Mouse (Mus musculus): ENCODE measurements at regions not wholly inside any gene's neighbourhood (a gene's known extent, or its start where the extent isn't known, plus 50 kb on each side); places are given as distances from the start of the nearest gene placed in this dataset.

GRCm38 (mm10) chr7:94666392-94667155 lies 1504.5 kb upstream of the Tenm4 start:
- H3K27me3 ChIP-seq (replicated peaks; ENCODE audit: low read depth, poor library complexity, severe bottlenecking) = no peaks in the 10 kb centered on the region
- no peak for DNase-seq (ENCODE audit: low spot score)
- 90% methylated on average over 4 of the region's 4 CpGs for WGBS
- H3K27ac ChIP-seq (replicated peaks) = no peak overlapping the region
- H3K36me3 ChIP-seq (replicated peaks) = no peaks in the 10 kb centered on the region
- H3K4me3 ChIP-seq = no peak overlapping the region
- peaks cover 5% of the 10 kb centered on the region; the same call in 1 of the 2 replicates for H3K4me1 ChIP-seq
- H3K9me3 ChIP-seq = no peaks in the 10 kb centered on the region

GRCm38 (mm10) chr7:94668296-94668695 lies 1502.8 kb upstream of the Tenm4 start:
- 39% methylated on average over 1 of the region's 1 CpGs for WGBS
- no peak overlapping the region for H3K4me3 ChIP-seq
- H3K27me3 ChIP-seq (replicated peaks; ENCODE audit: low read depth, poor library complexity, severe bottlenecking) = no peaks in the 10 kb centered on the region
- H3K9me3 ChIP-seq = no peaks in the 10 kb centered on the region
- peaks cover 5% of the 10 kb centered on the region; the same call in 1 of the 2 replicates for H3K4me1 ChIP-seq
- no peak for DNase-seq (ENCODE audit: low spot score)
- no peaks in the 10 kb centered on the region for H3K36me3 ChIP-seq (replicated peaks)
- no peak overlapping the region for H3K27ac ChIP-seq (replicated peaks)

DNA sequence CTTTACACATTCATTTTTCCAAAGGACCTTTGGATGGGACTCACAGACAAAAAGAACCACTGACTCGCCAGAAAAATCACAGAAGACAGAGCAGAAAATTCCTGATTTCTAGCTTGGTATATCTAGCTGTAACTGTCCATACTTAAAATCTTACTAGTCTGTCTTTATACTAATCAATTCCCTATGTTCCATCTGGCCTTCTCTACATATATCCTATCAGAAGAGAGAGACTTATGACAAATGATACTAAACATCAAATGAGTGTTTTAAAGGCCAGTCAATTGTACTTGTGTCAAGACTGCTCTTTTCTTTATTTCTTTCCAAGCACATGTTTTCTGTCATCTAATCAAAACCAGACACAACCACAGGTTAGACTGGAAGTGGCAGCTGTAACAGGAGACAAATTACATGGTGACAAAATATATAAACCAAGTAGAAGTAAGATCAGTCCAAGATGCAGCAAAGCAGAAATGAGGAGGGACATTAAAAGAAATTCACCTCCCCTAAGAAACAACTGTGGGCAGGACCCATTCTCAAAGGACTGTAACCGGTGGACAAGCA lies 1502.1 kb upstream of the Tenm4 start:
- H3K4me3 ChIP-seq = no peak overlapping the region
- WGBS = 52% methylated on average over 2 of the region's 2 CpGs
- peaks cover 5% of the 10 kb centered on the region; the same call in 1 of the 2 replicates for H3K4me1 ChIP-seq
- H3K27ac ChIP-seq (replicated peaks) = no peak overlapping the region
- DNase-seq (ENCODE audit: low spot score) = peak; percentile 10
- no peaks in the 10 kb centered on the region for H3K27me3 ChIP-seq (replicated peaks; ENCODE audit: low read depth, poor library complexity, severe bottlenecking)
- H3K36me3 ChIP-seq (replicated peaks) = no peaks in the 10 kb centered on the region
- no peaks in the 10 kb centered on the region for H3K9me3 ChIP-seq

DNA sequence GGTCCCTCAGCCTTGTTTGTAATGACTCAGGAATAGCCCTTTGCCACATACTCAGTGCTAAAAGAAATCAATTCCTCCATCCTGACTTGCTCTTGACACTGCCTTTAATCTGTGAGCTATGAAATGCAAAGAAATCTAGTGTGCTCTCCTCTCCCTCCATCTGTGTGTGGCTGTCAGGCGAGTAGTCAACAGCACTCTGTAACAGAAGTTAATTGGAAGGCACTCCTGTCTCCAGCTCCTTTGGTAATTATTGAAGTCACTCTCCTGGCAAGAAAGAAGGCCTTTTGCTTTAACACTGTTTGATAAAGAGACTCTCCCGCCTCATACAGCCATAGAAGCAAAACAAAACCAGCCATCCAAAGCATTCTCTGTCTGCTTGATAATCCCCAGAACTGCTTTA lies 1483.2 kb upstream of the Tenm4 start:
- peaks cover 18% of the 10 kb centered on the region for H3K4me1 ChIP-seq
- no peaks in the 10 kb centered on the region for H3K9me3 ChIP-seq
- 39% methylated on average over 2 of the region's 2 CpGs for WGBS
- no peak overlapping the region for H3K4me3 ChIP-seq
- no peaks in the 10 kb centered on the region for H3K36me3 ChIP-seq (replicated peaks)
- H3K27me3 ChIP-seq (replicated peaks; ENCODE audit: low read depth, poor library complexity, severe bottlenecking) = no peaks in the 10 kb centered on the region
- no peak overlapping the region for H3K27ac ChIP-seq (replicated peaks)
- DNase-seq (ENCODE audit: low spot score) = no peak

- H3K9me3 ChIP-seq = no peaks in the 10 kb centered on the region
- no peak overlapping the region for H3K4me3 ChIP-seq
- DNase-seq (ENCODE audit: low spot score) = no peak
- no peaks in the 10 kb centered on the region for H3K27me3 ChIP-seq (replicated peaks; ENCODE audit: low read depth, poor library complexity, severe bottlenecking)
- no peaks in the 10 kb centered on the region for H3K4me1 ChIP-seq
- 89% methylated on average over 4 of the region's 4 CpGs for WGBS
- H3K36me3 ChIP-seq (replicated peaks) = no peaks in the 10 kb centered on the region
- no peak overlapping the region for H3K27ac ChIP-seq (replicated peaks)
Measured at GRCm38 (mm10) chr7:94697214-94697613, 1473.8 kb upstream of the Tenm4 start.

GRCm38 (mm10) chr7:94706457-94706856 lies 1464.6 kb upstream of the Tenm4 start:
- Histone ChIP-seq H3K27me3 (replicated peaks; ENCODE audit: low read depth, poor library complexity, severe bottlenecking) (no peaks in the 10 kb centered on the region), H3K9me3 (peaks cover 9% of the 10 kb centered on the region; the same call in 1 of the 2 replicates), H3K36me3 (replicated peaks) (no peaks in the 10 kb centered on the region), H3K27ac (replicated peaks) (no peak overlapping the region), H3K4me3 (no peak overlapping the region), H3K4me1 (no peaks in the 10 kb centered on the region)
- no peak for DNase-seq (ENCODE audit: low spot score)

- Histone ChIP-seq H3K36me3 (replicated peaks) (no peaks in the 10 kb centered on the region), H3K9me3 (no peaks in the 10 kb centered on the region), H3K4me3 (no peak overlapping the region), H3K27me3 (replicated peaks; ENCODE audit: low read depth, poor library complexity, severe bottlenecking) (no peaks in the 10 kb centered on the region), H3K27ac (replicated peaks) (no peak overlapping the region), H3K4me1 (no peaks in the 10 kb centered on the region)
- WGBS = 63% methylated on average over 1 of the region's 1 CpGs
- DNase-seq (ENCODE audit: low spot score) = no peak
Measured at GRCm38 (mm10) chr7:94733433-94733832, 1437.6 kb upstream of the Tenm4 start.

GRCm38 (mm10) chr7:94734741-94735140 lies 1436.3 kb upstream of the Tenm4 start:
- no peaks in the 10 kb centered on the region for H3K36me3 ChIP-seq (replicated peaks)
- WGBS = 80% methylated on average over 4 of the region's 4 CpGs
- DNase-seq (ENCODE audit: low spot score) = no peak
- no peak overlapping the region for H3K4me3 ChIP-seq
- H3K9me3 ChIP-seq = no peaks in the 10 kb centered on the region
- H3K27me3 ChIP-seq (replicated peaks; ENCODE audit: low read depth, poor library complexity, severe bottlenecking) = no peaks in the 10 kb centered on the region
- no peaks in the 10 kb centered on the region for H3K4me1 ChIP-seq
- no peak overlapping the region for H3K27ac ChIP-seq (replicated peaks)
